Mouse (Mus musculus): Measurements from ENCODE around the gene Gm12888. TPM values are rescaled to one million over a fixed set of nuclear protein-coding genes. Genes with fewer than 3 reads are reported as not detected.
"Not testable (repeated sequence)": the region's sequence is repeated elsewhere in the genome, so short reads cannot be mapped to it uniquely, and the experiment has no call there.

Gene Gm12888
- not detected in 2 replicates for polyA plus RNA-seq (2015; fragmentation: Nextera tagmentation; extraction: Ambion mirVana)

- WGBS (ENCODE audit: insufficient replicate concordance) = 49% methylated on average over 3 of the region's 5 CpGs
- not testable (repeated sequence) for H3K27me3 ChIP-seq (ENCODE audit: insufficient read depth, low read length); H3K4me2 ChIP-seq (ENCODE audit: low read depth, low read length); H3K9ac ChIP-seq (replicated peaks); H3K4me1 ChIP-seq (ENCODE audit: insufficient read depth); DNase-seq; H3K4me3 ChIP-seq (ENCODE audit: low read depth, low read length); H3K9me3 ChIP-seq (ENCODE audit: low read length); H3K27ac ChIP-seq (ENCODE audit: low read depth); ATAC-seq; H3K36me3 ChIP-seq (replicated peaks; ENCODE audit: insufficient read depth, low read length)
Measured at GRCm38 (mm10) chr4:121324817-121325216, at the start of gene Gm12888. Gm12888 (minus strand) TSS chr4:121324917.

Other genes starting within 250 kb of the Gm12888 start
- gene Zmpste24, start 226.7 kb downstream of the Gm12888 start, polyA plus RNA-seq (2015; fragmentation: Nextera tagmentation; extraction: Ambion mirVana) = 15.5 and 16.5 TPM in 2 replicates
- gene Tmco2, start 215.7 kb downstream of the Gm12888 start, polyA plus RNA-seq (2015; fragmentation: Nextera tagmentation; extraction: Ambion mirVana) = not detected in 2 replicates
- gene Rlf, start 109.8 kb downstream of the Gm12888 start, polyA plus RNA-seq (2015; fragmentation: Nextera tagmentation; extraction: Ambion mirVana) = 4.0 and 5.1 TPM in 2 replicates
- gene Gm12886, start 98.2 kb upstream of the Gm12888 start, polyA plus RNA-seq (2015; fragmentation: Nextera tagmentation; extraction: Ambion mirVana) = not detected in 2 replicates

Measured in liver, postnatal 0 days (tissue).